Mouse (Mus musculus) spleen, adult 2 months (tissue): ENCODE data around the gene Cacna1a.

Experiments
- CTCF ChIP-seq: fragments of 200-500 bp; IDR thresholded peaks from 2 replicates; pipeline ENCODE4 v1.5.1; 2011; ENCODE audit warnings: mild to moderate bottlenecking, inconsistent platforms; ENCODE audit not compliant: insufficient read depth, insufficient read length, insufficient replicate concordance; ENCODE audit errors: extremely low read depth
- POLR2A ChIP-seq: fragments of 200-500 bp; IDR thresholded peaks from 2 replicates; pipeline ENCODE4 v1.6.1; 2011; ENCODE audit warnings: low read depth, low read length, inconsistent platforms

GRCm38 (mm10) chr8:84439813-84440212 is 51.6 kb downstream of the Cacna1a start:
- TF ChIP-seq CTCF (no peak), POLR2A (no peak)
